Mouse (Mus musculus) testis, adult 2 months (tissue): ENCODE results near the gene Tmem135.

ENCODE experiments used
- CTCF ChIP-seq: fragments of 200-500 bp; IDR thresholded peaks from 2 replicates; pipeline ENCODE4 v1.5.1; 2012; ENCODE audit warnings: low read depth, mild to moderate bottlenecking, inconsistent platforms, low read length, moderate library complexity; ENCODE audit not compliant: control insufficient read depth, insufficient read depth, insufficient replicate concordance
- POLR2A ChIP-seq: fragments of 200-500 bp; IDR thresholded peaks from 2 replicates; pipeline ENCODE4 v1.6.1; 2012; ENCODE audit warnings: low read depth, mild to moderate bottlenecking, inconsistent platforms, low read length, moderate library complexity; ENCODE audit not compliant: control insufficient read depth

- TF ChIP-seq CTCF = no peak
- no peak for TF ChIP-seq POLR2A
Observed at GRCm38 (mm10) chr7:89406011-89406410, 2.0 kb upstream of the Tmem135 start.
